Mouse (Mus musculus) liver, embryonic 14.5 days (tissue): ENCODE measurements around the gene Sell. TPM values are rescaled to one million over a fixed set of nuclear protein-coding genes. Genes with fewer than 3 reads are reported as not detected.

Source experiments
- ATAC-seq: fragments of 200-750 bp; cut with Nextera tagmentation; 2 replicates; pipeline ENCODE4 v1.8.0; 2017; ENCODE audit warnings: moderate number of reproducible peaks, mild to moderate bottlenecking, moderate library complexity; ENCODE audit not compliant: insufficient read depth
- DNase-seq, 3 experiments: peaks; one replicate each; pipeline ENCODE4 v3.0.0-alpha.2; 2012 to 2013; ENCODE audit warnings: low read depth in 3 of 3, low spot score in 3 of 3
- H3K27ac ChIP-seq: fragments of 300-500 bp; sonication (generic); 2 replicates; pipeline ENCODE4 v1.5.1; 2014; ENCODE audit warnings: moderate library complexity, mild to moderate bottlenecking, control low read depth, inconsistent platforms
- H3K27me3 ChIP-seq: fragments of 300-500 bp; sonication (generic); 2 replicates; pipeline ENCODE4 v1.6.1; 2014; ENCODE audit warnings: mild to moderate bottlenecking, low read length, moderate library complexity; ENCODE audit not compliant: control insufficient read depth, insufficient read depth
- H3K36me3 ChIP-seq: fragments of 300-500 bp; sonication (generic); replicated peaks from 2 replicates; pipeline ENCODE4 v1.6.1; 2014; ENCODE audit warnings: low read depth; ENCODE audit not compliant: control insufficient read depth, insufficient read depth
- H3K4me1 ChIP-seq, 2 experiments: fragments of 200-500 bp in 1 of 2; fragments of 300-500 bp in 1 of 2; sonication (generic) in 1 of 2; replicated peaks; 2 replicates each; pipeline ENCODE4 v1.6.1; 2012 to 2014; ENCODE audit warnings: antibody characterized with exemption in 1 of 2, inconsistent platforms in 1 of 2, low read length in 1 of 2; ENCODE audit not compliant: control insufficient read depth in 2 of 2, insufficient read depth in 2 of 2
- H3K4me2 ChIP-seq: fragments of 300-500 bp; sonication (generic); 2 replicates; pipeline ENCODE4 v1.6.1; 2014; ENCODE audit warnings: low read depth, mild to moderate bottlenecking, control low read depth, moderate library complexity
- H3K4me3 ChIP-seq, 2 experiments: fragments of 200-500 bp in 1 of 2; fragments of 300-500 bp in 1 of 2; sonication (generic) in 1 of 2; 2 replicates each; pipeline ENCODE4 v1.5.1; 2012 to 2014; ENCODE audit warnings: low read depth in 2 of 2, low read length in 2 of 2, mild to moderate bottlenecking in 2 of 2, control low read depth in 1 of 2, inconsistent platforms in 1 of 2, moderate library complexity in 1 of 2; ENCODE audit not compliant: insufficient read depth in 1 of 2
- H3K9ac ChIP-seq: fragments of 300-500 bp; sonication (generic); replicated peaks from 2 replicates; pipeline ENCODE4 v1.6.1; 2014; ENCODE audit warnings: mild to moderate bottlenecking, control low read depth, moderate library complexity
- H3K9me3 ChIP-seq: fragments of 300-500 bp; sonication (generic); 2 replicates; pipeline ENCODE4 v1.6.1; 2016; ENCODE audit warnings: low read length, mixed read lengths; ENCODE audit not compliant: control insufficient read depth
- CTCF ChIP-seq: IDR thresholded peaks from 2 replicates; pipeline ENCODE4 v1.5.1; 2016; ENCODE audit warnings: antibody characterized with exemption, low read depth, control low read depth
- EP300 ChIP-seq: IDR thresholded peaks from 2 replicates; pipeline ENCODE4 v1.6.1; 2016; ENCODE audit warnings: antibody characterized with exemption, low read depth
- WGBS: fragments of 180-500 bp; shearing (Covaris S2); extraction: QIAGEN DNeasy Blood & Tissue Kit; methylation state at CpG from one replicate; pipeline ENCODE4 v1.1.7; 2014; ENCODE audit not compliant: insufficient replicate concordance; 5-methylcytosine and 5-hydroxymethylcytosine counted together
- polyA plus RNA-seq, 2 experiments: library from polyadenylated mRNA; depleted of rRNA in 1 of 2; stranded (reverse) in 1 of 2; unstranded in 1 of 2; fragments of >200 nt; fragmentation: Nextera tagmentation in 1 of 2; extraction: Ambion mirVana in 1 of 2; gene quantifications; 2 replicates each; pipeline versions ENCODE4 v1.2.1 to v1.2.3; 2012 to 2014

Gene Sell
- polyA plus RNA-seq, 2 experiments = 3.0 to 8.0 TPM

DNA sequence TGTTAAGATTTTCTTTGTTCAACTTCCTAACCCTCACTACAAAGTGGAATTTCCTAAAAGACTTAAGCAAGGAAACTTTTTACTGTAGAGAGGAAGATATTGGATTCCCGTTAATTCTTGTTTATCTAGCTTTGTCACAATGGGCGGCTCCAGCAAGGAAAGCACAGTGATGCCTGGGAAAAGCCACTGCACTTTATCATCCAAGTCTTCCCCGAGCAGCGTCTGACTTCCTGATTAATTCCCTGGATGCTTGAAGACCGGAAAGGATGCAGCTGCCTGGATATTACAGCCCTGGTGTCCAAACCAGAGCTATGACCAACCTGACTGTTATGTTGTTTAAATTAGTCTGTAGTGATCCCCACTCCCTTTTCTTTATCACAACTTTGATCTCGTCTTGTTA lies 35.0 kb downstream of the Sell start:
- Histone ChIP-seq H3K4me1 (no peaks in the 10 kb centered on the region), H3K36me3 (no peaks in the 10 kb centered on the region), H3K27me3 (no peaks in the 10 kb centered on the region), H3K9ac (no peak overlapping the region), H3K4me3 (no peak overlapping the region), H3K4me2 (no peak overlapping the region), H3K27ac (no peak overlapping the region), H3K9me3 (no peaks in the 10 kb centered on the region)
- ATAC-seq (no peak), DNase-seq (no peak)
- WGBS = 38% methylated on average over 6 of the region's 6 CpGs
- TF ChIP-seq CTCF (no peak), EP300 (no peak)

DNA sequence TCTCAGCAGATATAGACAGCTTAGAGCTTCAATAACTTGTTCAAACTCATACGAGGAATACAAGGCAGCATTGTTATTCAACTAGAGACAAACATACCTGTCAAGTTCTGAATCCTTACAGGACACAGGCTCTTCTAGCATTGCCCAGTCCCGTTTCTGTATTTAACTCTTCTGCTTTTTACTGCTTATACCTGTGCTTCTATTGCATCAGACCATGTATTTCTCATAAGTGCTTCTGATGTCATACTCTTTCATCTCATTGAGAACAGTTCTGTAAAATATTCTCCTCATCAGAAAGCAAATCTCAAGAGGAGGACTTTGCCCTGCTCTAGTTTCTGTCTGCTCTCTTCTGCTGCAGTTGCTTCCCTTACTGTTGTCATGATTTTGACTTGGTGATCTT lies 36.1 kb downstream of the Sell start:
- ATAC-seq (no peak), DNase-seq (no peak)
- H3K27me3 ChIP-seq = no peaks in the 10 kb centered on the region
- TF ChIP-seq EP300 = no peak
- no peaks in the 10 kb centered on the region for H3K36me3 ChIP-seq
- WGBS = 58% methylated on average over 2 of the region's 2 CpGs
- H3K4me3 ChIP-seq = no peak overlapping the region
- H3K9me3 ChIP-seq = no peaks in the 10 kb centered on the region
- H3K27ac ChIP-seq = no peak overlapping the region
- H3K9ac ChIP-seq = no peak overlapping the region
- no peak overlapping the region for H3K4me2 ChIP-seq
- H3K4me1 ChIP-seq = no peaks in the 10 kb centered on the region

DNA sequence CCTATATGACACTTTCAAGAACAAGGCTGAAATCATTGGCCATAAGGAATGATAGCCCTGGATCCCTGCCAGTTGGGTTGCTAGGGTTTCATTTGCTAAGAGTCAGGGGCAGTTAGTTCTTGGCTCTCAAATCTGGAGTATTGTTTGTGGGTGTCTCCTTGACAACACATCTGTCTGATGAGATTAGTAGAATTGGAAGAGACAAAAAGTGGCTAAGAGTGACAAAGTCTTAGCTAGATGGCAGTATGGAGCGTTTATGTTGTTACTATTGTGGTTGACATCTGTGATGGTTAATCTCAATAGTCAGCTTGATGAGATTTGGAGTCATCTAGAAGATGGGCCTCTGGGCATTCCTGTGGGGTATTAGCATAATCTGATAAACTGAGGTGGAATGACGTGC lies 36.6 kb downstream of the Sell start:
- WGBS = 28% methylated on average over 2 of the region's 2 CpGs
- no peak overlapping the region for H3K9ac ChIP-seq
- no peaks in the 10 kb centered on the region for H3K27me3 ChIP-seq
- no peaks in the 10 kb centered on the region for H3K9me3 ChIP-seq
- H3K4me3 ChIP-seq = no peak overlapping the region
- DNase-seq (no peak), ATAC-seq (no peak)
- H3K4me2 ChIP-seq = no peak overlapping the region
- H3K36me3 ChIP-seq = no peaks in the 10 kb centered on the region
- H3K4me1 ChIP-seq = no peaks in the 10 kb centered on the region
- no peak overlapping the region for H3K27ac ChIP-seq
- TF ChIP-seq EP300 (no peak), CTCF (no peak)

DNA sequence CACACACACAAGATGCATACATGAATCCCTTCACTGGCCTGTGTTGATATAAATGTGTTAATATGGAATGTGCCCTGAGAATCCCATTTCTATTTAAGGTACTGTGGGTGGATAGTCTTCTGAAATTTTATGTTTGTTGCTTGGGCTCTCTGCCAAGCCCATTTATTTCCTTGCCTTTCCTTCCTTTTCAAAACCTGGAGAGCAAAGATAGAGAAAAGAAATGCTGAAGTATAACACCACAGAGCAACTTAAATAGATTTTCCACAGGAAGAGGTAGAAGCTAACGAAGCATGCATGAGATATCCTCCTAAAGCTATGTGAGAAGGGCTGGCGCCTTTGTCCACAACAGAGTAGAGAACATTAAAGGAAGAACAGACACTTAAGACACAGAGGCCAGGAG lies 48.0 kb downstream of the Sell start:
- no peak overlapping the region for H3K4me2 ChIP-seq
- no peak for DNase-seq

DNA sequence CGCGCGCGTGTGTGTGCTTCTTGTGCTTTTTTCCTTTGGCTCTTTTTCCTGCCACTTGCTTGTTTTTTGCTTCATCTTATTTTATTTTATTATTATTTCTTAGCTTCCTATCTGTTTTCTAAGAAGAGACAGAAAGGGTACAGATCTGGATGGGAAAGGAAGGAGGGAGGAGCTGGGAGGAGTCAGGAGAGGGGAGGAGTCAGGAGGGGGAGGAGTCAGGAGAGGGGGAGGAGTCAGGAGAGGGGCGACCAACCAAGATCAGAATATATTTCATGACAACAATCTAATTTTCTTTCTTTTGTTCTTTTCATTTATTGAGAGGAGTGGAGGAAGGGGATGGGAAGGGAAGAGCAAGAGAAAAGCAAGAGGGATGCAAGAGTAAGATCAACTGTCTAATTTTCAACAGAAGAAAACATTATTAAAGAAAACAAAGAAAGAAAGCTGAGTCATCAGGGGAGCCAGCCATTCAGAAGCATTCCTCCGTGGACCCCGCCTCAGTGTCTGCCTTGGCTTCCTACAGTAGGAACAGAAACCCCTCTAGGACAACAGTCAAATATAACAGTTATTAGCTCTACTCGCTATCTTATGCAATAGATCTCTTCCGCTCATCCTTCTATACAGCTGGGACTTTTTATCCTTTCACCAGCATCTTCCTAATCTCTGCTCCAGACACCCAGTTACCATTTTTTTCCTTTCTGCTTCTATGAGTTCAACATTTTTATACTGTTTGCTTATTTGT lies 49.0 kb downstream of the Sell start:
- no peaks in the 10 kb centered on the region for H3K4me1 ChIP-seq
- H3K27ac ChIP-seq = no peak overlapping the region
- H3K27me3 ChIP-seq = no peaks in the 10 kb centered on the region
- no peak for TF ChIP-seq EP300
- no peak for TF ChIP-seq CTCF
- ATAC-seq = no peak
- no peaks in the 10 kb centered on the region for H3K9me3 ChIP-seq
- DNase-seq = no peak
- WGBS = 85% methylated on average over 9 of the region's 9 CpGs
- H3K4me3 ChIP-seq = no peak overlapping the region
- no peaks in the 10 kb centered on the region for H3K36me3 ChIP-seq
- no peak overlapping the region for H3K4me2 ChIP-seq
- no peak overlapping the region for H3K9ac ChIP-seq

More for the DNA sequence above, 48.0 kb downstream of the Sell start:
- no peaks in the 10 kb centered on the region for H3K27me3 ChIP-seq
- no peak for ATAC-seq
- no peak overlapping the region for H3K9ac ChIP-seq
- TF ChIP-seq EP300 (no peak), CTCF (no peak)
- H3K4me1 ChIP-seq = no peaks in the 10 kb centered on the region
- no peaks in the 10 kb centered on the region for H3K9me3 ChIP-seq
- no peaks in the 10 kb centered on the region for H3K36me3 ChIP-seq
- H3K4me3 ChIP-seq = no peak overlapping the region
- H3K27ac ChIP-seq = no peak overlapping the region
- WGBS = 45% methylated on average over 2 of the region's 2 CpGs
